Mouse (Mus musculus) midbrain, embryonic 14.5 days (tissue): ENCODE measurements around the gene Ccl28. TPM values are rescaled to one million over a fixed set of nuclear protein-coding genes. Genes with fewer than 3 reads are reported as not detected.
A peak's percentile ranks its signal among the peaks of the same experiment; 100 is the strongest.
"Not testable (repeated sequence)": the region's sequence is repeated elsewhere in the genome, so short reads cannot be mapped to it uniquely, and the experiment has no call there.

Source experiments
- ATAC-seq: fragments of 200-750 bp; cut with Nextera tagmentation; 2 replicates; pipeline ENCODE4 v1.8.0; 2017; ENCODE audit warnings: moderate number of reproducible peaks, moderate library complexity; ENCODE audit not compliant: low FRiP score, low TSS enrichment
- DNase-seq: peaks from one replicate; pipeline ENCODE4 v3.0.0-alpha.2; 2015
- H3K27ac ChIP-seq: fragments of 300-500 bp; sonication (generic); replicated peaks from 2 replicates; pipeline ENCODE4 v1.5.1; 2014; ENCODE audit warnings: mild to moderate bottlenecking, low read depth, low read length, moderate library complexity
- H3K27me3 ChIP-seq: fragments of 300-500 bp; sonication (generic); 2 replicates; pipeline ENCODE4 v1.6.1; 2014; ENCODE audit warnings: low read length, control low read depth, mixed read lengths; ENCODE audit not compliant: control insufficient read depth, insufficient read depth
- H3K36me3 ChIP-seq: fragments of 300-500 bp; sonication (generic); 2 replicates; pipeline ENCODE4 v1.6.1; 2014; ENCODE audit warnings: low read length, control low read depth; ENCODE audit not compliant: control insufficient read depth, insufficient read depth
- H3K4me1 ChIP-seq: fragments of 300-500 bp; sonication (generic); 2 replicates; pipeline ENCODE4 v1.6.1; 2014; ENCODE audit warnings: mild to moderate bottlenecking, antibody characterized with exemption, low read length, control low read depth; ENCODE audit not compliant: control insufficient read depth, insufficient read depth
- H3K4me2 ChIP-seq: fragments of 300-500 bp; sonication (generic); 2 replicates; pipeline ENCODE4 v1.6.1; 2014; ENCODE audit warnings: mild to moderate bottlenecking, low read length, moderate library complexity
- H3K4me3 ChIP-seq: fragments of 300-500 bp; sonication (generic); replicated peaks from 2 replicates; pipeline ENCODE4 v1.5.1; 2014; ENCODE audit warnings: low read depth, low read length
- H3K9ac ChIP-seq: fragments of 300-500 bp; sonication (generic); replicated peaks from 2 replicates; pipeline ENCODE4 v1.6.1; 2014; ENCODE audit warnings: mild to moderate bottlenecking, low read length, moderate library complexity
- H3K9me3 ChIP-seq: fragments of 300-500 bp; sonication (generic); 2 replicates; pipeline ENCODE4 v1.6.1; 2016; ENCODE audit warnings: low read length, control low read depth, mixed read lengths; ENCODE audit not compliant: control insufficient read depth
- WGBS: fragments of 180-500 bp; shearing (Covaris S2); extraction: QIAGEN DNeasy Blood & Tissue Kit; methylation state at CpG from one replicate; pipeline ENCODE4 v1.1.7; 2014; 5-methylcytosine and 5-hydroxymethylcytosine counted together
- polyA plus RNA-seq: library from polyadenylated mRNA; unstranded; fragments of >200 nt; fragmentation: Nextera tagmentation; extraction: Ambion mirVana; gene quantifications from 2 replicates; pipeline ENCODE4 v1.2.1, GENCODE M21; 2014

Gene Ccl28
- polyA plus RNA-seq, 1 experiment from 2014 or later = 0.43 TPM

GRCm38 (mm10) chr13:119690876-119691620 lies 67.4 kb downstream of the Ccl28 start:
- ATAC-seq (no peak), DNase-seq (peak; percentile 55)
- Histone ChIP-seq H3K27ac (peak overlapping the region; percentile 98), H3K4me3 (peak overlapping the region; percentile 96), H3K27me3 (no peaks in the 10 kb centered on the region), H3K4me2 (peak overlapping the region; percentile 81), H3K9me3 (no peaks in the 10 kb centered on the region), H3K9ac (peak overlapping the region; percentile 95), H3K36me3 (0 out of 2 replicates have a peak, but pooled peaks cover 12% of the 10 kb centered on the region), H3K4me1 (peaks cover 45% of the 10 kb centered on the region)
- 3% methylated on average over 7 of the region's 7 CpGs for WGBS

GRCm38 (mm10) chr13:119691958-119692357 lies 68.3 kb downstream of the Ccl28 start:
- Histone ChIP-seq H3K4me3 (peak overlapping the region; percentile 96), H3K36me3 (peaks cover 12% of the 10 kb centered on the region; the same call in 1 of the 2 replicates), H3K9ac (peak overlapping the region; percentile 95; the same call in 1 of the 2 replicates), H3K4me2 (peak overlapping the region; percentile 81), H3K4me1 (peaks cover 48% of the 10 kb centered on the region)
- not testable (repeated sequence) for ATAC-seq, H3K27me3 ChIP-seq, DNase-seq, H3K27ac ChIP-seq, H3K9me3 ChIP-seq
- WGBS = 67% methylated on average over 3 of the region's 3 CpGs

GRCm38 (mm10) chr13:119695676-119696075 lies 72.1 kb downstream of the Ccl28 start:
- DNase-seq (no peak), ATAC-seq (no peak)
- 63% methylated on average over 4 of the region's 4 CpGs for WGBS
- Histone ChIP-seq H3K4me3 (0 out of 2 replicates have a peak overlapping the region, but pooled peaks have one; percentile 1), H3K27ac (no peak overlapping the region), H3K9me3 (no peaks in the 10 kb centered on the region), H3K9ac (peak overlapping the region; percentile 16; the same call in 1 of the 2 replicates), H3K4me2 (peak overlapping the region; percentile 30), H3K4me1 (peaks cover 41% of the 10 kb centered on the region), H3K27me3 (no peaks in the 10 kb centered on the region), H3K36me3 (peaks cover 31% of the 10 kb centered on the region)

GRCm38 (mm10) chr13:119696496-119696895 lies 72.9 kb downstream of the Ccl28 start:
- 68% methylated on average over 1 of the region's 1 CpGs for WGBS

GRCm38 (mm10) chr13:119698436-119698835 lies 74.8 kb downstream of the Ccl28 start:
- Histone ChIP-seq H3K27ac (no peak overlapping the region), H3K36me3 (peaks cover 57% of the 10 kb centered on the region), H3K27me3 (no peaks in the 10 kb centered on the region), H3K4me3 (no peak overlapping the region), H3K4me2 (no peak overlapping the region), H3K9me3 (no peaks in the 10 kb centered on the region), H3K4me1 (peaks cover 24% of the 10 kb centered on the region), H3K9ac (no peak overlapping the region)
- DNase-seq (no peak), ATAC-seq (no peak)
- 91% methylated on average over 4 of the region's 4 CpGs for WGBS

More at GRCm38 (mm10) chr13:119696496-119696895, 72.9 kb downstream of the Ccl28 start:
- H3K4me2 ChIP-seq = no peak overlapping the region
- H3K27me3 ChIP-seq = no peaks in the 10 kb centered on the region
- no peak overlapping the region for H3K27ac ChIP-seq
- H3K4me3 ChIP-seq = no peak overlapping the region
- peaks cover 37% of the 10 kb centered on the region for H3K4me1 ChIP-seq
- no peak for DNase-seq
- H3K9me3 ChIP-seq = no peaks in the 10 kb centered on the region
- H3K9ac ChIP-seq = no peak overlapping the region
- peaks cover 39% of the 10 kb centered on the region for H3K36me3 ChIP-seq
- no peak for ATAC-seq

Other genes with a start within 250 kb of the Ccl28 start
- gene Paip1, start 195.2 kb upstream of the Ccl28 start, polyA plus RNA-seq = 168 and 207 TPM in 2 replicates
- 92.8 and 122 TPM in 2 replicates for gene 4833420G17Rik, start 161.1 kb upstream of the Ccl28 start, polyA plus RNA-seq
- 4.2 and 6.6 TPM in 2 replicates for gene Tmem267, start 135.8 kb upstream of the Ccl28 start, polyA plus RNA-seq
- gene 3110070M22Rik, start 135.4 kb upstream of the Ccl28 start, polyA plus RNA-seq = 2.3 and 3.0 TPM in 2 replicates
- gene Hmgcs1, start 66.6 kb downstream of the Ccl28 start, polyA plus RNA-seq = 432 and 511 TPM in 2 replicates
- gene Nim1k, start 132.1 kb downstream of the Ccl28 start, polyA plus RNA-seq = 3.8 and 4.4 TPM in 2 replicates
- 35.2 and 36.3 TPM in 2 replicates for gene Zfp131, start 167.1 kb downstream of the Ccl28 start, polyA plus RNA-seq
- not detected in 2 replicates for gene AF067063, start 206.4 kb downstream of the Ccl28 start, polyA plus RNA-seq
- not detected in 2 replicates for gene D13Ertd608e, start 212.2 kb downstream of the Ccl28 start, polyA plus RNA-seq